Mouse (Mus musculus): Measurements from ENCODE around the gene Ide. TPM values are rescaled to one million over a fixed set of nuclear protein-coding genes. Genes with fewer than 3 reads are reported as not detected.

The Ide gene
- total RNA-seq, 2 experiments from 2014 or later, result 55.4 to 58.1 TPM

Other genes starting within 250 kb of the Ide start
- gene March5, start 130.3 kb downstream of the Ide start, total RNA-seq (2021), result 10 to 100 TPM; 90.6 to 92.7 TPM
- gene Cpeb3, start 129.3 kb downstream of the Ide start, total RNA-seq (2021), result 10 to 100 TPM; 87.0 to 97.8 TPM
- gene Kif11, start 38.6 kb upstream of the Ide start, total RNA-seq (2021), result under 1 TPM; 0.45 to 0.53 TPM
- gene Hhex, start 97.0 kb upstream of the Ide start, total RNA-seq (2021), result 1 to 10 TPM; 1.7 to 2.0 TPM
- gene Exoc6, start 212.6 kb upstream of the Ide start, total RNA-seq (2021), result 10 to 100 TPM; 40.6 to 41.3 TPM